Mouse (Mus musculus): ENCODE measurements at regions not wholly inside any gene's neighbourhood (a gene's known extent, or its start where the extent isn't known, plus 50 kb on each side); places are given as distances from the start of the nearest gene placed in this dataset.

GRCm38 (mm10) chr6:107803056-107803455 lies 261.8 kb upstream of the Setmar start:
- TF ChIP-seq CEBPB (IDR thresholded peaks at IDR 0.05; ENCODE audit: insufficient read depth, poor library complexity, severe bottlenecking) (no peak), REST (IDR thresholded peaks at IDR 0.05; ENCODE audit: insufficient read depth, insufficient read length) (no peak), TCF12 (IDR thresholded peaks at IDR 0.05; ENCODE audit: insufficient read depth, poor library complexity, severe bottlenecking) (no peak), POLR2A (IDR thresholded peaks at IDR 0.05; ENCODE audit: insufficient read length, low read depth) (no peak)
